Mouse (Mus musculus) embryonic facial prominence, embryonic 11.5 days (tissue): ENCODE results near the gene Zmynd15. TPM values are rescaled to one million over a fixed set of nuclear protein-coding genes. Genes with fewer than 3 reads are reported as not detected.
"Not testable (repeated sequence)": the region's sequence is repeated elsewhere in the genome, so short reads cannot be mapped to it uniquely, and the experiment has no call there.

Source experiments
- ATAC-seq: fragments of 200-750 bp; cut with Nextera tagmentation; replicated peaks from 2 replicates; pipeline ENCODE4 v1.8.0; 2017; ENCODE audit warnings: low read depth; ENCODE audit not compliant: insufficient number of reproducible peaks, low FRiP score, low TSS enrichment
- DNase-seq: peaks from one replicate; pipeline ENCODE4 v3.0.0-alpha.2; 2015; ENCODE audit warnings: low spot score
- H3K27ac ChIP-seq: fragments of 300-500 bp; sonication (generic); replicated peaks from 2 replicates; pipeline ENCODE4 v1.5.1; 2014; ENCODE audit warnings: mild to moderate bottlenecking, low read depth, low read length, control low read depth
- H3K27me3 ChIP-seq: fragments of 300-500 bp; sonication (generic); 2 replicates; pipeline ENCODE4 v1.6.1; 2014; ENCODE audit warnings: mild to moderate bottlenecking, low read length, moderate library complexity, mixed read lengths; ENCODE audit not compliant: control insufficient read depth, insufficient read depth
- H3K36me3 ChIP-seq: fragments of 300-500 bp; sonication (generic); replicated peaks from 2 replicates; pipeline ENCODE4 v1.6.1; 2014; ENCODE audit warnings: low read depth, mild to moderate bottlenecking, low read length, moderate library complexity, mixed read lengths; ENCODE audit not compliant: control insufficient read depth, insufficient read depth
- H3K4me1 ChIP-seq: fragments of 300-500 bp; sonication (generic); 2 replicates; pipeline ENCODE4 v1.6.1; 2014; ENCODE audit warnings: low read length, mixed read lengths; ENCODE audit not compliant: control insufficient read depth, insufficient read depth
- H3K4me2 ChIP-seq: fragments of 300-500 bp; sonication (generic); 2 replicates; pipeline ENCODE4 v1.6.1; 2014; ENCODE audit warnings: low read depth, mild to moderate bottlenecking, control low read depth, low read length, moderate library complexity
- H3K4me3 ChIP-seq: fragments of 300-500 bp; sonication (generic); 2 replicates; pipeline ENCODE4 v1.5.1; 2014; ENCODE audit warnings: low read depth, low read length, control low read depth
- H3K9ac ChIP-seq: fragments of 300-500 bp; sonication (generic); replicated peaks from 2 replicates; pipeline ENCODE4 v1.6.1; 2014; ENCODE audit warnings: mild to moderate bottlenecking, control low read depth, low read length
- H3K9me3 ChIP-seq: fragments of 300-500 bp; sonication (generic); replicated peaks from 2 replicates; pipeline ENCODE4 v1.6.1; 2016; ENCODE audit warnings: mild to moderate bottlenecking, low read length, inconsistent platforms, mixed read lengths; ENCODE audit not compliant: control insufficient read depth
- WGBS: fragments of 180-500 bp; shearing (Covaris S2); extraction: QIAGEN DNeasy Blood & Tissue Kit; methylation state at CpG from one replicate; pipeline ENCODE4 v1.1.7; 2014; 5-methylcytosine and 5-hydroxymethylcytosine counted together
- polyA plus RNA-seq: library from polyadenylated mRNA; unstranded; fragments of >200 nt; fragmentation: Nextera tagmentation; extraction: Ambion mirVana; gene quantifications from 2 replicates; pipeline ENCODE4 v1.2.1, GENCODE M21; 2014

Gene Zmynd15
- polyA plus RNA-seq, 1 experiment from 2014 or later, result 0.18 TPM

- no peak for DNase-seq
- H3K36me3 ChIP-seq, result no peaks in the 10 kb centered on the region
- H3K4me2 ChIP-seq, result no peak overlapping the region
- ATAC-seq, result no peak
- H3K9me3 ChIP-seq, result no peaks in the 10 kb centered on the region
- no peak overlapping the region for H3K27ac ChIP-seq
- peaks cover 7% of the 10 kb centered on the region for H3K27me3 ChIP-seq
- 87% methylated on average over 3 of the region's 3 CpGs for WGBS
- H3K4me3 ChIP-seq, result no peak overlapping the region
- no peaks in the 10 kb centered on the region; the same call in 1 of the 2 replicates for H3K4me1 ChIP-seq
- no peak overlapping the region for H3K9ac ChIP-seq
Observed at GRCm38 (mm10) chr11:70469764-70470163, 10.5 kb downstream of the Zmynd15 start.

DNA sequence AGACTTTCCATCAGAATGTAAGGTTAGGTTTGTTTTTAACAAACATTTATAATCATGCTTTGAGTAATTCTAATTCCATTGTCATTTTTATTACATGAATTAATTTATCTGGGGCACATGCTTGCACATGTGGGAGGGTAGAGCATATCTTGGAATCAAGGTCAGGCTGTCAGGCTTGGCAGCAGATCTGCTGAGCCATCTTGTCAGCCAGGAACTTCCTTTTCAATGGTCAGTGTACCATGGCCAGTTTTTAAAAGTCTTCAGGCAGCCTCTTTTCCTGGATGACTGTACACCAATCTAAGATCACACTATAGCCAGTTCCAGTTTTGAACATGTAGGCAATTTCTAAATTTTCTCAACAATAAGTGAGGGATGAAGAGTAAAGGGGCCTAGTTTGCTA, 13.5 kb downstream of the Zmynd15 start:
- no peak overlapping the region for H3K27ac ChIP-seq
- no peak for ATAC-seq
- H3K4me2 ChIP-seq, result no peak overlapping the region
- no peaks in the 10 kb centered on the region for H3K9me3 ChIP-seq
- DNase-seq, result no peak
- H3K36me3 ChIP-seq, result no peaks in the 10 kb centered on the region
- no peaks in the 10 kb centered on the region for H3K4me1 ChIP-seq
- H3K27me3 ChIP-seq, result no peaks in the 10 kb centered on the region
- H3K4me3 ChIP-seq, result no peak overlapping the region
- no peak overlapping the region for H3K9ac ChIP-seq

GRCm38 (mm10) chr11:70473291-70473690, 14.1 kb downstream of the Zmynd15 start:
- not testable (repeated sequence) for H3K4me1 ChIP-seq, H3K27me3 ChIP-seq, ATAC-seq, H3K9me3 ChIP-seq, H3K27ac ChIP-seq, H3K4me3 ChIP-seq, H3K4me2 ChIP-seq, H3K9ac ChIP-seq, DNase-seq, H3K36me3 ChIP-seq
- WGBS, result 90% methylated on average over 5 of the region's 5 CpGs

DNA sequence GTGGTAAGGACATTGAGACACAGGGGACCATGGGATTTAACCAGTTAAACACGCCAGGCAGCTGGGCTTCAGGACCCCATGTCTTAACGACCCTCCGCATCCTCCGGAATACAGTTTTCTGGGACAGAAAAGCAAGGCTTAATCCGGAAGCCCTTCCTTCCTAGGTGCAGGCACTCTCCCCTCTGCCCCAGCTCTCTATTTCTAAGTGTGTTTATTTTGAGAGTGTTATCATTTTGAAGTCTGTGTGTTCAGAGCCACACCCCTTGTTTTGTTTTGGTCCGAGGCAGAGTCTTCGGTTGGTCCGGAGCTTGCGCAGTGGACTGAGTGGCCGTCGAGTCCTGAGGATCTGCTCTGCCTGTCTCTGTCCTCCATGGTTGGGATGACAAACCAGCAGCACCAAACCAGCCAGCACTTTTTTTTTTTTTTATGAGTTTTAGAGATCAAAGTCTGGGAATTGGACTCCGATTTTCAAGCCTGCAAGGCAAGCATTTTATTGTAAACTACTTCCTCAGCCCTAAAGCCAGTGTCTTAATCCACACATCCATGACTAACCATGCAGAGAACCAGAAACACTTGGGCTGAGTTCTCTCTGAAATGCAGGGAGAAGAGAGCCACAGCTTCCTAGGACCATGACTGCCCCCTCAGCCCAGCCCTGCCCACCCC, 15.8 kb downstream of the Zmynd15 start:
- DNase-seq (no peak), ATAC-seq (no peak)
- 82% methylated on average over 12 of the region's 12 CpGs for WGBS

GRCm38 (mm10) chr11:70485498-70485897, 26.3 kb downstream of the Zmynd15 start:
- 54% methylated on average over 2 of the region's 2 CpGs for WGBS

More for the DNA sequence above, 15.8 kb downstream of the Zmynd15 start:
- no peak overlapping the region for H3K27ac ChIP-seq
- H3K36me3 ChIP-seq, result no peaks in the 10 kb centered on the region
- H3K4me1 ChIP-seq, result no peaks in the 10 kb centered on the region
- no peak overlapping the region for H3K4me2 ChIP-seq
- H3K4me3 ChIP-seq, result no peak overlapping the region
- H3K9me3 ChIP-seq, result no peaks in the 10 kb centered on the region
- no peaks in the 10 kb centered on the region for H3K27me3 ChIP-seq
- no peak overlapping the region for H3K9ac ChIP-seq

DNA sequence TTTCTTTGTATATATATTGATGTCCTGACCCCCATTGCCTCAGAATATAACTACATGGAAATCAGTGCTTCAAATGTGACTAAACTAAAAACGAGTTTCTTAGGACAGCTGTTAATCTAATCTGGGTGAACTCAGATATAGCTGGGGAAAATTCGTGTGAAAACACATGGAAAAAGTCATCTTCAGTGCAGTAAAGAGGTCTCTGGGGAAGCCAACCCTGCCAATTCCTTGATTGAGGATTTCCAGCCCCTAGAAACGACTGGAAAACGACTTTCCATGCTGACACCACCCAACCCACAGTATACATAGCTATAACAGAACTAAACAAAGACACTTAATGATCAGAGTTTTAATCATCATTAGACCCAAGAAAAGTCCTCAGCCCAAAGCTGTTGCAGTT, 28.6 kb downstream of the Zmynd15 start:
- Histone ChIP-seq H3K36me3 (no peaks in the 10 kb centered on the region), H3K4me2 (no peak overlapping the region), H3K27me3 (no peaks in the 10 kb centered on the region), H3K9me3 (no peaks in the 10 kb centered on the region), H3K9ac (no peak overlapping the region), H3K4me1 (no peaks in the 10 kb centered on the region), H3K4me3 (no peak overlapping the region), H3K27ac (no peak overlapping the region)
- 43% methylated on average over 4 of the region's 4 CpGs for WGBS
- no peak for DNase-seq
- ATAC-seq, result no peak

More at GRCm38 (mm10) chr11:70485498-70485897, 26.3 kb downstream of the Zmynd15 start:
- ATAC-seq (no peak), DNase-seq (no peak)
- no peak overlapping the region for H3K27ac ChIP-seq
- H3K9me3 ChIP-seq, result no peaks in the 10 kb centered on the region
- no peak overlapping the region for H3K4me2 ChIP-seq
- no peaks in the 10 kb centered on the region for H3K27me3 ChIP-seq
- no peak overlapping the region for H3K4me3 ChIP-seq
- H3K4me1 ChIP-seq, result no peaks in the 10 kb centered on the region
- no peaks in the 10 kb centered on the region for H3K36me3 ChIP-seq
- H3K9ac ChIP-seq, result no peak overlapping the region

GRCm38 (mm10) chr11:70489138-70489537, 29.9 kb downstream of the Zmynd15 start:
- H3K27me3 ChIP-seq, result no peaks in the 10 kb centered on the region
- H3K4me3 ChIP-seq, result no peak overlapping the region
- H3K4me1 ChIP-seq, result no peaks in the 10 kb centered on the region
- H3K9me3 ChIP-seq, result no peaks in the 10 kb centered on the region
- no peak overlapping the region for H3K9ac ChIP-seq
- no peak for DNase-seq
- ATAC-seq, result no peak
- no peak overlapping the region for H3K4me2 ChIP-seq
- H3K27ac ChIP-seq, result no peak overlapping the region
- WGBS, result 92% methylated on average over 3 of the region's 3 CpGs
- no peaks in the 10 kb centered on the region for H3K36me3 ChIP-seq

DNA sequence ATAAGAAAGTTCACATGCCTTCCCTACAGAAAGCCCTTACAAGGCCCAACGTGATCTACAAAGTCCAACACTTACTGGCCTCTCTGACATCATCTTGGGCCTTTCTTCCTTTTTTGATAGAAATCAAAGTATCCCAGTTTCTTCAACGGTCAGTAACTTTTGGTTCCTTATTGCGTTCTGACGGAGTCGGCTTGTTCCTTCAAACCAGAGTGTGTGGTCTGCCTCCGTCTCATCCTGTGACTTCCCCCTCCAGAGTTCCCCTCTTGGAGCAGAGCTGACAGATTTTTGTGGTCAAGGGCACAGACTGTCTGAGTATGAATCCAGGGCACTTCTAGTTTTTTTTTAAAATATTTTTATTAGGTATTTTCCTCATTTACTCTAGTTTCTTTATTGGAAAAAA, 30.5 kb downstream of the Zmynd15 start:
- Histone ChIP-seq H3K27me3 (no peaks in the 10 kb centered on the region), H3K36me3 (no peaks in the 10 kb centered on the region), H3K9ac (no peak overlapping the region), H3K4me1 (no peaks in the 10 kb centered on the region), H3K4me3 (no peak overlapping the region), H3K27ac (no peak overlapping the region), H3K9me3 (no peaks in the 10 kb centered on the region), H3K4me2 (no peak overlapping the region)
- WGBS, result 88% methylated on average over 6 of the region's 6 CpGs
- DNase-seq, result no peak
- ATAC-seq, result no peak
